In the genomic region with DNA sequence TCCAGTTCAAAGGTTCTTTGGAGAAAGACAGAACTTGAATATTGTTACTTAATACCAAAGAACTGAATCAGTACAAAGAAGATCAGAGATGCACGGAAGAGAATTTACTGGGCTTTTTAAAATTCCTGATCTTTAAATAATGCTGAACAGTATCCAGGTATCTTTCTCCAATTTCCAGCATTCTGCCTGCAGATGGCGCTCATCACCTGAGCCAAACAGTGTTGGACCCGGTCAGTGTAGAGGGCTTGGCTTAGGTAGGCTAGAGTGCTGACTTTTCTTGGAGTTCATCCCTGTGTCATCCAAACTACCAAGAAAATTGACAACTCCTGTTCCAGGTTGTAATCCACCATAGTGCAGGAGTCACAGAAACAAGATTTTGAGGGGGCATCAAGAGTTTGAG, we compare ENCODE assay signal across 8 mouse cellular contexts. TPM values are rescaled to one million over a fixed set of nuclear protein-coding genes. Genes with fewer than 3 reads are reported as not detected.
DNase-seq lines count a peak whose midpoint lies in the region; ATAC-seq and TF ChIP-seq lines count a peak whose summit lies in the region.
"Had no signal": no experiment of that assay in that cellular context is flagged by ENCODE, and none has a peak within 500 bp of the region (broad histone marks: within the 10 kb centered on the region; RNA-seq: fewer than 3 reads in every experiment).

No protein-coding gene starts in this region.

- no peak for ATAC-seq in liver, embryonic 14.5 days (ENCODE audit: insufficient read depth)

- no peak for TF ChIP-seq EP300 in liver, embryonic 14.5 days (IDR thresholded peaks at IDR 0.05; ENCODE audit: low read depth)

- 26% methylated on average over 3 of the region's 3 CpGs for WGBS in liver, embryonic 14.5 days (ENCODE audit: insufficient replicate concordance)

- no peak overlapping the region for H3K27ac ChIP-seq in liver, embryonic 14.5 days
- H3K27ac ChIP-seq: midbrain, embryonic 12.5 days had no signal

- H3K4me1 ChIP-seq in liver, embryonic 14.5 days (replicated peaks; ENCODE audit: control insufficient read depth in 2 of 2, insufficient read depth in 2 of 2, low read length in 1 of 2), result peaks cover 6 to 14% of the 10 kb centered on the region in 2 experiments

- no peaks in the 10 kb centered on the region for H3K9me3 ChIP-seq in liver, embryonic 14.5 days (ENCODE audit: control insufficient read depth, low read length)

- peak; percentile 35 to 38 for DNase-seq in right cerebral cortex, adult 2 months (ENCODE audit: low spot score in 2 of 2)
- no peak for DNase-seq in right cerebral cortex, postnatal 25 days
- peak; percentile 64 for DNase-seq in T-cell, adult 2 months (ENCODE audit: low spot score)
- DNase-seq in cerebellum, postnatal 14 days, result peak; percentile 52 to 63
- peak; percentile 88 for DNase-seq in induced T-regulatory cell, adult 2 months (ENCODE audit: low read depth)
- DNase-seq in liver, embryonic 14.5 days (ENCODE audit: low read depth in 3 of 3, low spot score in 3 of 3), result peak in 2 of 3 experiments; percentile 24 to 26
- peak; percentile 48 to 68 for DNase-seq in spleen, postnatal 36 days (ENCODE audit: low spot score in 2 of 2)

- no peak overlapping the region for H3K4me3 ChIP-seq in liver, embryonic 14.5 days (ENCODE audit: insufficient read depth in 1 of 2, low read depth in 2 of 2, low read length in 2 of 2)
- H3K4me3 ChIP-seq: midbrain, embryonic 12.5 days had no signal

- H3K36me3 ChIP-seq in liver, embryonic 14.5 days (replicated peaks; ENCODE audit: control insufficient read depth, insufficient read depth, low read depth), result no peaks in the 10 kb centered on the region
- H3K36me3 ChIP-seq: midbrain, embryonic 12.5 days had no signal

- peaks cover 14% of the 10 kb centered on the region for H3K27me3 ChIP-seq in liver, embryonic 14.5 days (ENCODE audit: control insufficient read depth, insufficient read depth, low read length)

- H3K4me2 ChIP-seq in liver, embryonic 14.5 days (ENCODE audit: low read depth), result no peak overlapping the region
- H3K4me2 ChIP-seq: midbrain, embryonic 12.5 days had no signal

- no peak overlapping the region for H3K9ac ChIP-seq in liver, embryonic 14.5 days (replicated peaks)
- H3K9ac ChIP-seq: midbrain, embryonic 12.5 days had no signal

- TF ChIP-seq CTCF in liver, embryonic 14.5 days (IDR thresholded peaks at IDR 0.05; ENCODE audit: low read depth), result peak; percentile 84

RNA-seq across cellular contexts. Expression of a gene that starts 3.1 kb away (rescaled TPM):
- 0.65 and 1.1 TPM in 2 replicates for polyA plus RNA-seq in liver, embryonic 14.5 days (2012; rRNA removed)
- polyA plus RNA-seq in liver, embryonic 14.5 days (2014; fragmentation: Nextera tagmentation; extraction: Ambion mirVana), result 0.88 and 0.97 TPM in 2 replicates
